Mouse (Mus musculus) kidney, embryonic 15.5 days (tissue): ENCODE data around the gene Ambra1. TPM values are rescaled to one million over a fixed set of nuclear protein-coding genes. Genes with fewer than 3 reads are reported as not detected.

Experiments
- ATAC-seq: fragments of 200-750 bp; cut with Nextera tagmentation; replicated peaks from 2 replicates; pipeline ENCODE4 v1.8.0; 2017; ENCODE audit warnings: moderate TSS enrichment; ENCODE audit not compliant: low FRiP score
- H3K27ac ChIP-seq: fragments of 300-500 bp; sonication (generic); 2 replicates; pipeline ENCODE4 v1.5.1; 2015; ENCODE audit warnings: mild to moderate bottlenecking, inconsistent platforms
- H3K27me3 ChIP-seq: fragments of 300-500 bp; sonication (generic); 2 replicates; pipeline ENCODE4 v1.6.1; 2015; ENCODE audit warnings: inconsistent platforms
- H3K36me3 ChIP-seq: fragments of 300-500 bp; sonication (generic); 2 replicates; pipeline ENCODE4 v1.6.1; 2015; ENCODE audit warnings: inconsistent platforms
- H3K4me1 ChIP-seq: fragments of 300-500 bp; sonication (generic); 2 replicates; pipeline ENCODE4 v1.6.1; 2015; ENCODE audit warnings: inconsistent platforms
- H3K4me2 ChIP-seq: fragments of 300-500 bp; sonication (generic); 2 replicates; pipeline ENCODE4 v1.6.1; 2015; ENCODE audit warnings: moderate library complexity, mild to moderate bottlenecking, inconsistent platforms
- H3K4me3 ChIP-seq: fragments of 300-500 bp; sonication (generic); replicated peaks from 2 replicates; pipeline ENCODE4 v1.5.1; 2015; ENCODE audit warnings: mild to moderate bottlenecking, inconsistent platforms
- H3K9ac ChIP-seq: fragments of 300-500 bp; sonication (generic); 2 replicates; pipeline ENCODE4 v1.6.1; 2015; ENCODE audit warnings: mild to moderate bottlenecking, inconsistent platforms
- H3K9me3 ChIP-seq: fragments of 300-500 bp; sonication (generic); replicated peaks from 2 replicates; pipeline ENCODE4 v1.6.1; 2016; ENCODE audit warnings: inconsistent platforms
- WGBS: fragments of 180-500 bp; shearing (Covaris S2); methylation state at CpG from one replicate; pipeline ENCODE4 v1.1.7; 2015; ENCODE audit warnings: mixed read lengths; 5-methylcytosine and 5-hydroxymethylcytosine counted together
- polyA plus RNA-seq: library from polyadenylated mRNA; unstranded; fragments of >200 nt; fragmentation: Nextera tagmentation; extraction: Ambion mirVana; gene quantifications from 2 replicates; pipeline ENCODE4 v1.2.1, GENCODE M21; 2015

Ambra1 gene
- polyA plus RNA-seq, 1 experiment from 2014 or later = 19.9 TPM

DNA sequence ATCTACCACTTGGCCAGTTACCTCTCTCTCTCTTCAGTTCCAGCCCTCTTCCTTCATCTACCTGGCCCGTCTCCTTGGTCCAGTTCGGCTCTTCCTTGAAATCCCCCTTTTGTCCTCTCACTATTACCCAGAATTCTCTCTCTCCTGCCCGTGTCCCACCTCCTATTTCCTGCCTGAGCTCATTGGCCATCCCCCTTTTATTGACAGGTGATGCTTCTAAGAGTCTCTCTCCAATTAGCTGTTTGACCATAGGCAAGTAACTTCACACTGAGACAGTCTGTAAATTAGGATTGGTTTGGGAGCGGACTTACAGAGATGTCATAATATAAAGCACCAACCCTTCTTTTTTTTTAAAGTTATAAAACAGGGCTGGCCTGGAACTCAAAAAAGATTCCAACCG is 14.8 kb downstream of the Ambra1 start:
- Histone ChIP-seq H3K4me2 (no peak overlapping the region), H3K9me3 (no peaks in the 10 kb centered on the region), H3K4me3 (no peak overlapping the region), H3K27ac (no peak overlapping the region), H3K36me3 (no peaks in the 10 kb centered on the region), H3K9ac (no peak overlapping the region), H3K4me1 (no peaks in the 10 kb centered on the region), H3K27me3 (no peaks in the 10 kb centered on the region)
- 87% methylated on average over 5 of the region's 5 CpGs for WGBS
- no peak for ATAC-seq

DNA sequence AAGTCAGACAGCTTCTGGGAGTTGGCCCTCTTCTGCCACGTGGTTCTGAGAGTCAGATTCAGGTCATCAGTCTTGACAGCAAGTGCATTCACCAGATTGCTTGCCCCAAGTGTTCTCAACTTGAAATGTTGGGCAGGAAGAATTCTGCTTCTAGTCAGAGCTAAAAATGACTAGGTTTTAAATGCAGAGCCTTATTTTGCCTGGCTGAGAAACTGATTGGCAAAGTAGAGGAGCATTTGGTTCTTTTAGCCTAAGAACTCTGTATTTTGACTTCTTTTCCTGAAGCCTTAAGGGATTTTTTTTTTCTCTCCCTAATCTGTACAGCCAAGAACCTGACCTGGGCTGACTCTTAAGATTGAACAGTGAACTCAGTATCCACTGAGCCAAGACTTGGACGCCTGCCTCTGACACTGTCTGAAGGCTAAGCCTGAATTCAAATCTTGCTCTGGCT is 19.9 kb downstream of the Ambra1 start:
- Histone ChIP-seq H3K27me3 (no peaks in the 10 kb centered on the region), H3K9me3 (no peaks in the 10 kb centered on the region), H3K27ac (no peak overlapping the region), H3K36me3 (no peaks in the 10 kb centered on the region), H3K4me3 (no peak overlapping the region), H3K9ac (no peak overlapping the region), H3K4me2 (no peak overlapping the region), H3K4me1 (peaks cover 7% of the 10 kb centered on the region)
- no peak for ATAC-seq
- WGBS = 47% methylated on average over 2 of the region's 2 CpGs

DNA sequence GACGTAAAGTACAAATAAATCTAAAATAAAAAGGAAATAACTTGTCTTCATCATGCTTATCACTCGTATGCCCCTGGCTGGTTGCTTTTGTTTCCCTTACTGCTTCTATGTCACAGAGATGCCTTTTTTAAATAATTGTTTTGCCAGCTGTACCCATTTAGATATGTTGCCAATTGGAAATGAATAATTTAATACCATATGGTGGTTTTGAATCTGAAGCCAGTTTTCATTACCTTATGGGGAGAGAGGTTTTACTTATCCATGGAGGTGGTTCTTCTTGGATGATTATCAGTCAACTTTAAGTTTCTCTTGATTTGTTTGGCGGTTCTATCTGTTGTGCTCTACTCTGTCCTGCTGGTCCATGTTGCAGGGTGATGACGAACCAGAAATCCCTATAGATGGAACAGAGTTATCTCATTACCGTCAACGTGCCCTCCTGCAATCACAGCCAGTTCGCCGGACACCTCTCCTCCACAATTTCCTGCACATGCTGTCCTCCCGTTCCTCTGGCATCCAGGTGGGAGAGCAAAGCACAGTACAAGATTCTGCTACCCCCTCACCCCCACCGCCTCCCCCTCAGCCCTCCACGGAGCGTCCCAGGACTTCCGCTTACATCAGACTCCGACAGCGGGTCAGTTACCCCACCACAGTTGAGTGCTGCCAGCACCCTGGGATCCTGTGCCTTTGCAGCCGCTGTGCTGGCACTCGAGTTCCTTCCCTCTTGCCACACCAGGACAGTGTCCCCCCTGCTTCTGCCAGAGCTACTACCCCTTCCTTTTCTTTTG is 42.2 kb downstream of the Ambra1 start:
- 91% methylated on average over 17 of the region's 17 CpGs for WGBS
- no peaks in the 10 kb centered on the region for H3K27me3 ChIP-seq
- no peaks in the 10 kb centered on the region for H3K4me1 ChIP-seq
- H3K36me3 ChIP-seq = peaks cover 69% of the 10 kb centered on the region
- H3K9ac ChIP-seq = no peak overlapping the region
- no peaks in the 10 kb centered on the region for H3K9me3 ChIP-seq
- no peak overlapping the region for H3K4me2 ChIP-seq
- no peak overlapping the region for H3K4me3 ChIP-seq
- no peak for ATAC-seq
- no peak overlapping the region for H3K27ac ChIP-seq

DNA sequence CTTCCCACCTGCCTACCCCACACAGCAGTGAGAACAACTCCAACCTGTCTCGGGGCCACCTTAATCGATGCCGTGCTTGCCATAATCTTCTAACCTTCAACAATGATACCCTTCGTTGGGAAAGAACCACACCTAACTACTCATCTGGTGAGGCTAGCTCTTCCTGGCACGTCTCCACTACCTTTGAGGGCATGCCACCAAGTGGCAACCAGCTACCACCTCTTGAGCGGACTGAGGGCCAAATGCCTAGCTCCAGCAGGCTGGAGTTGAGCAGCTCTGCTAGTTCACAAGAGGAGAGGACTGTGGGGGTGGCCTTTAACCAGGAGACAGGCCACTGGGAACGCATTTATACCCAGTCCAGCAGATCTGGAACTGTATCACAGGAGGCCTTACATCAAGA is 43.4 kb downstream of the Ambra1 start:
- WGBS = 96% methylated on average over 7 of the region's 7 CpGs
- no peak overlapping the region for H3K9ac ChIP-seq
- no peaks in the 10 kb centered on the region for H3K9me3 ChIP-seq
- no peaks in the 10 kb centered on the region for H3K4me1 ChIP-seq
- H3K27ac ChIP-seq = no peak overlapping the region
- no peaks in the 10 kb centered on the region for H3K27me3 ChIP-seq
- no peak overlapping the region for H3K4me3 ChIP-seq
- ATAC-seq = no peak
- H3K36me3 ChIP-seq = peaks cover 61% of the 10 kb centered on the region
- no peak overlapping the region for H3K4me2 ChIP-seq

DNA sequence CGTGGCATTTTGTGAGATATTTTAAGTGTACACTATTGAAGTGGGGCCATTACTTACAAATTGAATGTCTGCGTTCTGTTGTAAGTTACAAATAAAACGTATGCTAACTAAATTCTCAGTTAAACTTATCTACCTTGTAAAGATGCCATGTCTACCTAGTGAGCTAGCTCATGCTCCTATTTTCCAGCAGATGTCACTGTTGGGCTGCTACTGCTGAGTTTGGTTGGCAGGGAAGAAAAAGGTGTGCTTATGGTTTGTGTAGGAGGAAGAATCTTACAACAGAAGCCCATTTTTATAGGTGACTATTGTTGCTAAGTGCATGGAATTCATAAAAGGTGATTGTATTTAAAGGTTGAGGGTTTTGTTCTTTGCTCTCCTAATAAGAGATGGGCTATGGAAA is 49.2 kb downstream of the Ambra1 start:
- Histone ChIP-seq H3K4me1 (no peaks in the 10 kb centered on the region), H3K4me3 (no peak overlapping the region)
- WGBS = 78% methylated on average over 3 of the region's 3 CpGs

DNA sequence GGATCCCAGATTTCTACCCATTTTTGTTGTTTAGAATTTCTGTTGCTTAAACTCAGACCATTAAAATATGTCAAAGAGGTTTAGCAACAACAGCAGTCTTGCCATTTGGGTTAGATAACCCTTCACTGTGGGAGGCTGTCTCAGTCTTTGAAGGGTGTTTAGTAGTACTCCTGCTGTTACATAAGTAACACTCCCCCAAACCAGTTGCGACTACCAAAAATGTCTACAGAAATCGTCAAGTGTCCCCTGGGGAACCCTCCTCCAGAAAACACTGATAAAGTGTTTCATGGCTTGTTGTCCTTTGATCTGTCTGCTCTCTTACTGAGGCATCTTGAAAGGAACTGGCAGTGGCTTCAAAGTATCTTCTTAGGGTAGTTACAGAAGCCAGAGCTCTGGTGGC is 61.7 kb downstream of the Ambra1 start:
- Histone ChIP-seq H3K4me3 (no peak overlapping the region), H3K9ac (no peak overlapping the region), H3K36me3 (no peaks in the 10 kb centered on the region), H3K27me3 (no peaks in the 10 kb centered on the region), H3K9me3 (no peaks in the 10 kb centered on the region), H3K4me2 (no peak overlapping the region), H3K27ac (no peak overlapping the region), H3K4me1 (peaks cover 5% of the 10 kb centered on the region; the same call in 1 of the 2 replicates)
- no peak for ATAC-seq
- WGBS = 25% methylated on average over 2 of the region's 2 CpGs

More for the DNA sequence above, 49.2 kb downstream of the Ambra1 start:
- Histone ChIP-seq H3K9me3 (no peaks in the 10 kb centered on the region), H3K4me2 (no peak overlapping the region), H3K27ac (no peak overlapping the region), H3K36me3 (peaks cover 11% of the 10 kb centered on the region), H3K9ac (no peak overlapping the region), H3K27me3 (no peaks in the 10 kb centered on the region)
- ATAC-seq = no peak

DNA sequence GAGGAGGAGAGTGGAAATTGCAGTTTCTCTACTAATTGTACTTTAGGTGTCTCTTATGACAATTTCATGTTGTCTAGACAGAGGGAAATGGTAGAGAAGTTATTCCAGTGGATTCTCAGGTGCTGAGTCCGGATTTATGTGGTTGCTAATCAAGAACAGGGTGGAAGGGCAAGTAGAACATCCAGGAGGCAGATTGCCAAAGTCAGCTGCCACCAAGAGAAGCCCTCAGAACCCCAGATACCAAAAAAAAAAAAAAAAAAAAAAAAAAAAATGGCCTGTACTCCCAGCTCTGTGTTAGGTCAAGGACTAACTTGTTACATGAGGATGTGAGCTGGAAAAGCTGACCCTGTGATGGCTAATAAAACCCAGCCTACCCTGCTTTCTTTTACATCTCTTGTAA is 62.4 kb downstream of the Ambra1 start:
- Histone ChIP-seq H3K27ac (no peak overlapping the region), H3K36me3 (no peaks in the 10 kb centered on the region), H3K4me2 (no peak overlapping the region), H3K9me3 (no peaks in the 10 kb centered on the region), H3K4me1 (peaks cover 5% of the 10 kb centered on the region; the same call in 1 of the 2 replicates), H3K27me3 (no peaks in the 10 kb centered on the region), H3K4me3 (no peak overlapping the region), H3K9ac (no peak overlapping the region)
- WGBS = 90% methylated on average over 1 of the region's 1 CpGs
- no peak for ATAC-seq

DNA sequence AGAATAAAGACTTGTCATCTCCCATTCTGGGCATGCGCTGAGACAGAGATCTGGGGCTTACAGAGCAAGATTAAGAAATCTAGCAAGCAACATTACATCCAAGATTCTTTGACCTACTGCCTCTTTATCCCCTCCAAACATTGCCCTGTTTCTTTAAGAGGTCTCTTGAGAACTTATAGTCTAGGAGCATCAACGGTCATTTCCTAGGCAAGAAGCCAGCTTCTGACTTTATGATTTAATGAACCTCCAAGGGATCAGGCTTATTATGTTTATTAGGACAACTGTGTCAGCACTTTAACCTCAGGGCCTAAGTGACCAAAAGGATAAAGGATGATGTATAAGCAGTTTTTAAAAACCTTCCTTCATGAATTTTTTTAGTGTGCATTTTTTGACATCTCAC is 64.5 kb downstream of the Ambra1 start:
- no peak for ATAC-seq
- H3K27me3 ChIP-seq = no peaks in the 10 kb centered on the region
- no peaks in the 10 kb centered on the region for H3K36me3 ChIP-seq
- H3K27ac ChIP-seq = no peak overlapping the region
- no peaks in the 10 kb centered on the region for H3K9me3 ChIP-seq
- peaks cover 5% of the 10 kb centered on the region; the same call in 1 of the 2 replicates for H3K4me1 ChIP-seq
- H3K4me2 ChIP-seq = no peak overlapping the region
- no peak overlapping the region for H3K4me3 ChIP-seq
- H3K9ac ChIP-seq = no peak overlapping the region
- WGBS = 45% methylated on average over 2 of the region's 2 CpGs

DNA sequence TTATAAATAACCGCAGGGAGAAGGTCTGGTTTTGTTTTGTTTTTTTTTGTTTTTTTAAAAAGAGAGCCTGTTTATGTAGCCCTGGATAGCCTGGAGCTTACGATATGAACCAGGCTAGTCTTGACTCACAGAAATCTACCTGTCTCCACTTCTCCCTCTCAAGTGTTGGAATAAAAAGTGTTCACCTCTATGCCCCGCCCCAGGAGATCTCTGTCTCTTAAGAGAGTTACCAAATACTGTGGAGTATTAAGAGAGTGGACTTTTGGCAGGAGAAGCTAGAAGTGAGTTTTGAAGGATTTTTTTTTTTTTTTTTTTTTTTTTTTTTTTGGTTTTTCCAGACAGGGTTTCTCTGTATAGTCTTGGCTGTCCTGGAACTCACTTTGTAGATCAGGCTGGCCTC is 65.2 kb downstream of the Ambra1 start:
- Histone ChIP-seq H3K4me3 (no peak overlapping the region), H3K27ac (no peak overlapping the region), H3K27me3 (no peaks in the 10 kb centered on the region), H3K4me2 (no peak overlapping the region), H3K36me3 (no peaks in the 10 kb centered on the region), H3K9me3 (no peaks in the 10 kb centered on the region), H3K4me1 (peaks cover 5% of the 10 kb centered on the region; the same call in 1 of the 2 replicates), H3K9ac (no peak overlapping the region)
- no peak for ATAC-seq
- 74% methylated on average over 3 of the region's 3 CpGs for WGBS

DNA sequence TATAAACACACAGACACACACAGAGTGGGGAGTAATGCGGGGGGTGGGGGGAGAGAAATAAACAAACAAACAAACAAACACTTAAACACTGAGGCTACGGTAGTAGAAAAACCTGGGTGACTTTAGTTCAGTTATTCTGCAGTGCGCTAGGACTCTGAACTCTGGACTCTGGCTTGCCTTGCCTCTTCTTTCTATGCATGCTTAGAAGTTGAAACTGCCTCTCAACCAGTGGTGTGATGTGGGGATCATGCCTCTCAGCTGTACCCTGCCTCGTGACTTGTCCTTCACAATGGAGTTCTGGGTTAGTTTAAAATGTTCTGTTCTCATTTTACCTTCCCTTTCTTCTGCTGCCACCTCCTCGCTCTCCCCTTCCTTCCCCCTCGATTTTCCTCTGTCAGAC is 81.5 kb downstream of the Ambra1 start:
- Histone ChIP-seq H3K4me3 (no peak overlapping the region), H3K27me3 (no peaks in the 10 kb centered on the region), H3K36me3 (peaks cover 34% of the 10 kb centered on the region), H3K4me1 (no peaks in the 10 kb centered on the region), H3K9ac (no peak overlapping the region), H3K27ac (no peak overlapping the region), H3K4me2 (no peak overlapping the region), H3K9me3 (no peaks in the 10 kb centered on the region)
- no peak for ATAC-seq
- 90% methylated on average over 6 of the region's 6 CpGs for WGBS

DNA sequence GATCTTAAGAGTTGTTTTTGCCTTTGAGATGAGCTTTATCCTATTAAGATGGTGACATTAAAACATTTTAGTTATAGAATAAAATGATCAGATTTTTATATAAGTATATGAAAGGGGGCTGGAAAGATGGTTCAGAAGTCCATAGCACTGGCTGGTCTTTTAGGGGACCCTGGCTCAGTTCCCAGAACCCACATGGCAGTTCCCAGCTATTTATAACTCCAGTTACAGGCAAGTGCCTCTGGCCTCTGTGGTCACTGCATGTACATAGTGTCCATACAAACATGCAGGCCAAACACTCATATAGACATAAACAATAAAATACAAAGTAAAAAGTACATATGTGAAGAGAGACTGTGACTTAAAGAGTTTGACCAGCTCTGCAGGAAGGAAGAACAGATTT is 86.8 kb downstream of the Ambra1 start:
- H3K27me3 ChIP-seq = no peaks in the 10 kb centered on the region
- H3K4me2 ChIP-seq = no peak overlapping the region
- H3K9ac ChIP-seq = no peak overlapping the region
- H3K4me1 ChIP-seq = no peaks in the 10 kb centered on the region
- no peaks in the 10 kb centered on the region for H3K9me3 ChIP-seq
- no peak for ATAC-seq
- no peak overlapping the region for H3K27ac ChIP-seq
- H3K4me3 ChIP-seq = no peak overlapping the region
- H3K36me3 ChIP-seq = peaks cover 20% of the 10 kb centered on the region; the same call in 1 of the 2 replicates

DNA sequence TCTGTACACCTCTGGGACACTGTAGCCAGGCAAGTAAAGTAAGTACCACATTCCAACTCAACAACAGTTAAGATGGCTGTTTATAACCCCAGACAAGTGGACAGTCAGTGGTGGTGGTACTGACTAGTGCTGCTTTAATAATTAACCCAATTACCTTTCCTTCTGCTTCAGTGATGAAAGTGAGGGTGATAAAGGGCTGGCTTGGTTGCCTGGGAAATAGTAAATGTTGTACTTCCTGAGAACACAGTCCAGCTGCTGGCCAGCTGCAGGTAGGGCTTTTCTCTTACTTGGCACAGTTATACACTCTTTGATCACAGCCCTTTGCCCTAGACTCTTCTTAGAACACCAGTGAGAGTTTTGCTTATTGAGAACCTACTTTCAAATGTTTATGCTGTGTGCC is 102.3 kb downstream of the Ambra1 start:
- Histone ChIP-seq H3K9ac (no peak overlapping the region), H3K27me3 (no peaks in the 10 kb centered on the region), H3K4me3 (no peak overlapping the region), H3K4me1 (peaks cover 6% of the 10 kb centered on the region; the same call in 1 of the 2 replicates), H3K27ac (0 out of 2 replicates have a peak overlapping the region, but pooled peaks have one; percentile 28), H3K4me2 (no peak overlapping the region), H3K36me3 (0 out of 2 replicates have a peak, but pooled peaks cover 5% of the 10 kb centered on the region), H3K9me3 (no peaks in the 10 kb centered on the region)
- ATAC-seq = peak; percentile 73

DNA sequence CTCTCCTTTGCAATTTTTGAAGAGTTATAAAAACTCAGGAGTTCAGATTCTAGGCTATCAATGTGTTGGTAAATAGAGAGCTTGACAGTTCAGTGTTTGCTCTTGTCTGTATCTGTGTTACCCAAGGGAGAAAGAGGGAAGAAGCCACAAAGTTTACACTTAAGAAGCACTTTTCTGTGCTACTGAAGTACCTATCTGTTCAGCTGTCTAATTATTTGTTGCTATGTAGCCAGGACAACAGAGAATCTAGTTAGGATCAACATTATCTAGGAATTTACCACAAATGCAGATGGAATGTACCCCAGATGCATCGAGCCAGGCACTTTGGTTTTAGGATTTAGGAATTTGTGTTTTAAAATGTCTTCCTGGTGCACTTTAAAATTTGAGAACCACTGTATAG is 104.3 kb downstream of the Ambra1 start:
- H3K9me3 ChIP-seq = no peaks in the 10 kb centered on the region
- H3K27ac ChIP-seq = no peak overlapping the region
- 0 out of 2 replicates have a peak, but pooled peaks cover 3% of the 10 kb centered on the region for H3K36me3 ChIP-seq
- 88% methylated on average over 1 of the region's 1 CpGs for WGBS
- peaks cover 6% of the 10 kb centered on the region; the same call in 1 of the 2 replicates for H3K4me1 ChIP-seq
- no peak overlapping the region for H3K9ac ChIP-seq
- ATAC-seq = no peak
- H3K27me3 ChIP-seq = no peaks in the 10 kb centered on the region
- no peak overlapping the region for H3K4me2 ChIP-seq
- H3K4me3 ChIP-seq = no peak overlapping the region
